Mouse (Mus musculus): Measurements from ENCODE around the gene 4930407I10Rik. TPM values are rescaled to one million over a fixed set of nuclear protein-coding genes. Genes with fewer than 3 reads are reported as not detected.

4930407I10Rik gene
- polyA plus RNA-seq, 1 experiment, result 0.02 TPM

DNA sequence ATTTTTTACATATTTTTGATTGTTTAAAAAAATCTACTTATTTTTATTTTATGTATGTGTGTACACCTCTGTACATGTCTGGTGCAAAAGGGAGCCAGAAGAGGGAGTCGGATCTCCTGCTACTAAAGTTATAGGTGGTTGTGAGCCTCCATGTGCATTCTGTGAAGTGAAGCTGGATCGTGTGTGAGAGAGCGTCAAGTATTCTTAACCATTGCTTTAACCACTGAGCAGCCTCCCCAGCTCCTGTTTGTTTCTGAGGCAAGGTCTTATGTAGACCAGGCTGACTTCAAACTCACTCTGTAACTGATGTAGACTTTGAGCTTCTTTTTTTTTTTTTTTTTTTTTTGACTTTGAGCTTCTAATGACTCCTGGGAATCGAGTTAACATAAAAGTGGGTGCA is 41.5 kb upstream of the 4930407I10Rik start:
- Histone ChIP-seq H3K4me1 (ENCODE audit: control insufficient read depth, insufficient read depth, low read length) (peaks cover 7% of the 10 kb centered on the region; the same call in 1 of the 2 replicates), H3K4me3 (ENCODE audit: insufficient read depth, low read depth, low read length) (no peak overlapping the region), H3K27ac (ENCODE audit: insufficient read depth, low read depth, low read length) (no peak overlapping the region), H3K36me3 (ENCODE audit: control insufficient read depth, insufficient read depth, low read length) (no peaks in the 10 kb centered on the region; the same call in 1 of the 2 replicates), H3K27me3 (replicated peaks; ENCODE audit: control insufficient read depth, insufficient read depth, low read length) (no peaks in the 10 kb centered on the region)
- TF ChIP-seq POLR2A (IDR thresholded peaks at IDR 0.05; ENCODE audit: low read depth, low read length) (no peak), CTCF (conservative IDR thresholded peaks at IDR 0.05; ENCODE audit: insufficient read depth, insufficient read length, low read depth, low read length) (no peak)
- 63% methylated on average over 4 of the region's 4 CpGs for WGBS
- DNase-seq, result no peak

GRCm38 (mm10) chr15:82019288-82019687 is 39.7 kb upstream of the 4930407I10Rik start:
- DNase-seq, result no peak

GRCm38 (mm10) chr15:82022535-82023088 is 36.3 kb upstream of the 4930407I10Rik start:
- no peak overlapping the region for H3K4me3 ChIP-seq (ENCODE audit: insufficient read depth, low read depth, low read length)
- no peaks in the 10 kb centered on the region for H3K4me1 ChIP-seq (ENCODE audit: control insufficient read depth, insufficient read depth, low read length)
- no peak for DNase-seq
- H3K27ac ChIP-seq (ENCODE audit: insufficient read depth, low read depth, low read length), result no peak overlapping the region
- WGBS, result 67% methylated on average over 13 of the region's 13 CpGs
- H3K27me3 ChIP-seq (replicated peaks; ENCODE audit: control insufficient read depth, insufficient read depth, low read length), result no peaks in the 10 kb centered on the region
- H3K36me3 ChIP-seq (ENCODE audit: control insufficient read depth, insufficient read depth, low read length), result peaks cover 2% of the 10 kb centered on the region; the same call in 1 of the 2 replicates
- TF ChIP-seq CTCF (conservative IDR thresholded peaks at IDR 0.05; ENCODE audit: insufficient read depth, insufficient read length, low read depth, low read length) (no peak), POLR2A (IDR thresholded peaks at IDR 0.05; ENCODE audit: low read depth, low read length) (no peak)

More at GRCm38 (mm10) chr15:82019288-82019687, 39.7 kb upstream of the 4930407I10Rik start:
- H3K4me3 ChIP-seq (ENCODE audit: insufficient read depth, low read depth, low read length), result no peak overlapping the region
- no peaks in the 10 kb centered on the region for H3K27me3 ChIP-seq (replicated peaks; ENCODE audit: control insufficient read depth, insufficient read depth, low read length)
- H3K4me1 ChIP-seq (ENCODE audit: control insufficient read depth, insufficient read depth, low read length), result peaks cover 4% of the 10 kb centered on the region; the same call in 1 of the 2 replicates
- no peak for TF ChIP-seq CTCF (conservative IDR thresholded peaks at IDR 0.05; ENCODE audit: insufficient read depth, insufficient read length, low read depth, low read length)
- TF ChIP-seq POLR2A (IDR thresholded peaks at IDR 0.05; ENCODE audit: low read depth, low read length), result no peak
- 89% methylated on average over 3 of the region's 3 CpGs for WGBS
- no peak overlapping the region for H3K27ac ChIP-seq (ENCODE audit: insufficient read depth, low read depth, low read length)
- H3K36me3 ChIP-seq (ENCODE audit: control insufficient read depth, insufficient read depth, low read length), result no peaks in the 10 kb centered on the region; the same call in 1 of the 2 replicates

DNA sequence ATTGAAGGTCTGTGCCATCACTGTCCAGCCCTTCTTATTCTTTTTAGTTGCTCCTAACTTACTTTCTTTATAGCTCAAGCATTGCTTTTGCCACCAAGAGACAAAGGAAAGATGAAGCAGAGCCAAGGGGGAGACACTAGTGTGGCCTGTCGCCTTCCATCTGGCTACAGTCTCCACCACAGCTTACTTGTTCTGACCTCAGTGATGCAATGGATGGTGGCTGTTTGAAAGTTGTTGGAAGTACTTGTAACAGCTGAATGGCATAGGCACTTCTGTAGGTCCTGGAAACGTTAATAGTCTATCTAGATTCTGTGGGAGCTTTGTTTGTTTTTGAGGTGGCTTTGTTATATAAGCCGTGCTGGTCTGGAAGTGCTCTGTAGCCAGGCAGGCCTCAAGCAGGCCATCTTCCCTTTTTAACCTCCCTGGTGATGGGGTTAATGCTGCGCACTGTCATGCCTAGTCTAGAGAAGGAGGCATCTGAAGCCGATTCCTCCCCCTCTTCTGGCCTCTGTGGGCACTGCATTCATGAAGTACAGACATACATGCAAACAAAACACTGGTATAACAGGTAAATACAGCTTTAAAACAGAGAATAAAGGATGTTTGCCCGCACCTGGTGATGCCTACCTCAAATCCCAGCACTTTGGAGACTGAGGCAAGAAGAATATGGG is 34.9 kb upstream of the 4930407I10Rik start:
- Histone ChIP-seq H3K4me1 (ENCODE audit: control insufficient read depth, insufficient read depth, low read length) (no peaks in the 10 kb centered on the region), H3K27ac (ENCODE audit: insufficient read depth, low read depth, low read length) (no peak overlapping the region), H3K4me3 (ENCODE audit: insufficient read depth, low read depth, low read length) (no peak overlapping the region), H3K27me3 (replicated peaks; ENCODE audit: control insufficient read depth, insufficient read depth, low read length) (no peaks in the 10 kb centered on the region), H3K36me3 (ENCODE audit: control insufficient read depth, insufficient read depth, low read length) (peaks cover 2% of the 10 kb centered on the region; the same call in 1 of the 2 replicates)
- WGBS, result 91% methylated on average over 6 of the region's 6 CpGs
- TF ChIP-seq POLR2A (IDR thresholded peaks at IDR 0.05; ENCODE audit: low read depth, low read length) (no peak), CTCF (conservative IDR thresholded peaks at IDR 0.05; ENCODE audit: insufficient read depth, insufficient read length, low read depth, low read length) (no peak)
- DNase-seq, result no peak

DNA sequence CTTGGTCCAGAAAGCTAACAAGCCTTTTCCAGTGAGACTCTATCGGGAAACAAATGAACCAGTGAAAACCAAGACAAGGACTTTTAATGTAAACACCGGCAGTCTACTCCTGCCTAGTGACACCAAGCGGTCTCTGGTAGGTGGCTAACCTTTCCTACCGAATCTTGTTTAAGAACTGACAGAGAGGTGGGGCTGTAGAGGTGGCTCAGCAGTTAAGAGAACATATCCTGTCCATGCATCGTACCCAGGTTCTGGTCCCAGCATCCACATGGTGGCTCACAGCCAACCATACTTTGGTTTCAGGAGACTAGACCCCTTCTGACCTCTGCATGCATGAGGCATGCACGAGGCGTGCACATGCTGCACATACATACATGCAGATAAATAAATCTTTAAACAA is 31.7 kb upstream of the 4930407I10Rik start:
- no peak for DNase-seq
- no peaks in the 10 kb centered on the region for H3K4me1 ChIP-seq (ENCODE audit: control insufficient read depth, insufficient read depth, low read length)
- no peaks in the 10 kb centered on the region for H3K27me3 ChIP-seq (replicated peaks; ENCODE audit: control insufficient read depth, insufficient read depth, low read length)
- H3K4me3 ChIP-seq (ENCODE audit: insufficient read depth, low read depth, low read length), result no peak overlapping the region
- peaks cover 2% of the 10 kb centered on the region; the same call in 1 of the 2 replicates for H3K36me3 ChIP-seq (ENCODE audit: control insufficient read depth, insufficient read depth, low read length)
- H3K27ac ChIP-seq (ENCODE audit: insufficient read depth, low read depth, low read length), result no peak overlapping the region
- TF ChIP-seq POLR2A (IDR thresholded peaks at IDR 0.05; ENCODE audit: low read depth, low read length), result no peak
- 87% methylated on average over 7 of the region's 7 CpGs for WGBS

DNA sequence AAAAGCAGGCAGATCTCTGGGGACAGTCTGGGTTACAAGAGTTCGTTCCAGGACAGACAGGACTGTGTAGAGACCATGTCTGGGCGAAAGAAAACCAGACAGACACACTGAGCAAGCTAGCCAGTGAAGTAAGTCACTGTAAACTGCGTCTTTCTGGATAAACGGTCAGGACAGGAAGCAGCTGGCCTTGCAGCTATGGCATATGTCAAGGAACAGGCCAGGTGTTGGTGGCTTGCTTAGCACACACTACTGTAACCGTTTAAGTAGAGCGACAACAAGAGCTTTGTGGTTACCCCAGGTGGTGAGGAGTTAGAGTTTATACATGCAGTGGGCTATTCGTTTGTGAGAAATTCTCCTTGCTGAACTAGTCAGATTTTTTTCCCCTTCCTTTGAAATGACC is 31.2 kb upstream of the 4930407I10Rik start:
- 83% methylated on average over 7 of the region's 7 CpGs for WGBS
- DNase-seq, result no peak
- Histone ChIP-seq H3K27me3 (replicated peaks; ENCODE audit: control insufficient read depth, insufficient read depth, low read length) (no peaks in the 10 kb centered on the region), H3K36me3 (ENCODE audit: control insufficient read depth, insufficient read depth, low read length) (peaks cover 2% of the 10 kb centered on the region; the same call in 1 of the 2 replicates), H3K4me1 (ENCODE audit: control insufficient read depth, insufficient read depth, low read length) (no peaks in the 10 kb centered on the region), H3K27ac (ENCODE audit: insufficient read depth, low read depth, low read length) (no peak overlapping the region), H3K4me3 (ENCODE audit: insufficient read depth, low read depth, low read length) (no peak overlapping the region)
- TF ChIP-seq CTCF (conservative IDR thresholded peaks at IDR 0.05; ENCODE audit: insufficient read depth, insufficient read length, low read depth, low read length), result no peak
- TF ChIP-seq POLR2A (IDR thresholded peaks at IDR 0.05; ENCODE audit: low read depth, low read length), result no peak

- H3K36me3 ChIP-seq (ENCODE audit: control insufficient read depth, insufficient read depth, low read length), result no peaks in the 10 kb centered on the region
Observed at GRCm38 (mm10) chr15:82032386-82032785, 26.6 kb upstream of the 4930407I10Rik start.

More at GRCm38 (mm10) chr15:82032386-82032785, 26.6 kb upstream of the 4930407I10Rik start:
- Histone ChIP-seq H3K27me3 (replicated peaks; ENCODE audit: control insufficient read depth, insufficient read depth, low read length) (no peaks in the 10 kb centered on the region), H3K27ac (ENCODE audit: insufficient read depth, low read depth, low read length) (no peak overlapping the region), H3K4me1 (ENCODE audit: control insufficient read depth, insufficient read depth, low read length) (no peaks in the 10 kb centered on the region), H3K4me3 (ENCODE audit: insufficient read depth, low read depth, low read length) (no peak overlapping the region)
- TF ChIP-seq CTCF (conservative IDR thresholded peaks at IDR 0.05; ENCODE audit: insufficient read depth, insufficient read length, low read depth, low read length) (no peak), POLR2A (IDR thresholded peaks at IDR 0.05; ENCODE audit: low read depth, low read length) (no peak)
- WGBS, result 81% methylated on average over 7 of the region's 7 CpGs
- no peak for DNase-seq
